In genomic region chr2:126361131-126361810, GRCm38 (mm10) we compare ENCODE assay signal across 12 mouse cellular contexts.
A peak's percentile ranks its signal among the peaks of the same experiment; 100 is the strongest.
DNase-seq lines count a peak whose midpoint lies in the region; ATAC-seq and TF ChIP-seq lines count a peak whose summit lies in the region.
"Had no signal": no experiment of that assay in that cellular context is flagged by ENCODE, and none has a peak within 500 bp of the region (broad histone marks: within the 10 kb centered on the region; RNA-seq: fewer than 3 reads in every experiment).

No protein-coding gene starts in this region.

- no peak for ATAC-seq in heart, embryonic 13.5 days (ENCODE audit: extremely low read depth, insufficient number of reproducible peaks, low FRiP score, low TSS enrichment)
- no peak for ATAC-seq in embryonic facial prominence, embryonic 11.5 days (replicated peaks; ENCODE audit: insufficient number of reproducible peaks, low FRiP score, low TSS enrichment, low read depth)
- no peak for ATAC-seq in limb, embryonic 14.5 days (ENCODE audit: low FRiP score, low read depth)

- intact Hi-C loops in heart, postnatal 36 days (cut with DNase I) = loop anchor here (5.0 to 10.0 kb wide), 3 partner anchors 109 to 699 kb away; no protein-coding TSS in a partner anchor
- intact Hi-C loops in left cerebral cortex, adult 2 months (cut with DNase I) = loop anchor here (5.0 kb wide), 2 partner anchors 354 to 699 kb away; no protein-coding TSS in a partner anchor

- H3K36me3 ChIP-seq in heart, embryonic 13.5 days = no peaks in the 10 kb centered on the region
- H3K36me3 ChIP-seq in ES-E14 (ENCODE audit: control insufficient read depth, insufficient read depth, low read length, poor library complexity, severe bottlenecking) = no peaks in the 10 kb centered on the region
- H3K36me3 ChIP-seq in embryonic facial prominence, embryonic 11.5 days (replicated peaks; ENCODE audit: control insufficient read depth, insufficient read depth, low read depth, low read length) = no peaks in the 10 kb centered on the region
- H3K36me3 ChIP-seq in limb, embryonic 14.5 days (ENCODE audit: control insufficient read depth, insufficient read depth, low read length) = no peaks in the 10 kb centered on the region

- no peak overlapping the region for H3K4me3 ChIP-seq in heart, embryonic 13.5 days
- no peak overlapping the region for H3K4me3 ChIP-seq in ES-E14 (ENCODE audit: insufficient read depth in 1 of 2, low read depth in 1 of 2, low read length in 2 of 2, poor library complexity in 1 of 2, severe bottlenecking in 1 of 2)
- no peak overlapping the region for H3K4me3 ChIP-seq in embryonic facial prominence, embryonic 11.5 days (ENCODE audit: low read depth, low read length)
- H3K4me3 ChIP-seq in limb, embryonic 14.5 days (replicated peaks; ENCODE audit: low read length) = no peak overlapping the region
- H3K4me3 ChIP-seq in left cerebral cortex, adult 2 months = no peak overlapping the region

- H3K4me1 ChIP-seq in heart, embryonic 13.5 days = peaks cover 28% of the 10 kb centered on the region
- H3K4me1 ChIP-seq in ES-E14 (ENCODE audit: control insufficient read depth in 2 of 2, insufficient read depth in 2 of 2, low read length in 2 of 2, poor library complexity in 1 of 2) = no peaks in the 10 kb centered on the region
- H3K4me1 ChIP-seq in embryonic facial prominence, embryonic 11.5 days (ENCODE audit: control insufficient read depth, insufficient read depth, low read length) = no peaks in the 10 kb centered on the region
- H3K4me1 ChIP-seq in limb, embryonic 14.5 days (ENCODE audit: control insufficient read depth, insufficient read depth, low read length) = no peaks in the 10 kb centered on the region

- in situ Hi-C loops in ES-E14 (cut with MboI; ENCODE audit: low sequenced_read_pairs in 2 of 2, unreplicated experiment in 2 of 2) = no loop called here

- no peak overlapping the region for H3K9ac ChIP-seq in heart, embryonic 13.5 days
- H3K9ac ChIP-seq in ES-E14 (ENCODE audit: insufficient read depth, low read depth, low read length, poor library complexity, severe bottlenecking) = no peak overlapping the region
- no peak overlapping the region for H3K9ac ChIP-seq in embryonic facial prominence, embryonic 11.5 days (replicated peaks; ENCODE audit: low read length)
- no peak overlapping the region for H3K9ac ChIP-seq in limb, embryonic 14.5 days (ENCODE audit: low read depth, low read length, severe bottlenecking)
- H3K9ac ChIP-seq: hindbrain, embryonic 14.5 days had no signal

- no peak for DNase-seq in heart, postnatal 36 days
- peak; percentile 46 for DNase-seq in ES-E14 (ENCODE audit: low read depth, low spot score)
- DNase-seq in embryonic facial prominence, embryonic 11.5 days (ENCODE audit: low spot score) = peak; percentile 30
- DNase-seq in limb, embryonic 14.5 days (ENCODE audit: low spot score) = no peak
- DNase-seq in layer of hippocampus, postnatal 10 days (ENCODE audit: low spot score in 2 of 2) = no peak
- no peak for DNase-seq in left cerebral cortex, adult 2 months (ENCODE audit: extremely low spot score in 1 of 2, low spot score in 2 of 2)
- DNase-seq in testis, postnatal 14 days (ENCODE audit: low spot score) = no peak
- DNase-seq: adrenal gland, adult 2 months; cerebellum, adult 18-20 months; right cerebral cortex, postnatal 4 days had no signal

- H3K9me3 ChIP-seq in heart, embryonic 13.5 days = no peaks in the 10 kb centered on the region
- no peaks in the 10 kb centered on the region for H3K9me3 ChIP-seq in ES-E14 (ENCODE audit: control insufficient read depth, insufficient read depth, low read depth, low read length)
- H3K9me3 ChIP-seq in embryonic facial prominence, embryonic 11.5 days (replicated peaks; ENCODE audit: control insufficient read depth, low read length) = no peaks in the 10 kb centered on the region
- no peaks in the 10 kb centered on the region for H3K9me3 ChIP-seq in limb, embryonic 14.5 days (ENCODE audit: control insufficient read depth, low read length)

- peak overlapping the region; percentile 41 for H3K27ac ChIP-seq in heart, embryonic 13.5 days (replicated peaks)
- H3K27ac ChIP-seq in ES-E14 (ENCODE audit: insufficient read depth, low read depth, low read length, poor library complexity, severe bottlenecking) = no peak overlapping the region; the same call in 1 of the 2 replicates
- H3K27ac ChIP-seq in embryonic facial prominence, embryonic 11.5 days (replicated peaks; ENCODE audit: low read depth, low read length) = no peak overlapping the region
- H3K27ac ChIP-seq in limb, embryonic 14.5 days (replicated peaks; ENCODE audit: low read depth, low read length) = 0 out of 2 replicates have a peak overlapping the region, but pooled peaks have one; percentile 15
- H3K27ac ChIP-seq in left cerebral cortex, adult 2 months = no peak overlapping the region
- H3K27ac ChIP-seq: hindbrain, embryonic 14.5 days had no signal

- WGBS in heart, embryonic 13.5 days = 64% methylated on average over 21 of the region's 21 CpGs
- WGBS in embryonic facial prominence, embryonic 11.5 days = 54% methylated on average over 21 of the region's 21 CpGs
- 63% methylated on average over 21 of the region's 21 CpGs for WGBS in limb, embryonic 14.5 days

- TF ChIP-seq CTCF in left cerebral cortex, adult 2 months (IDR thresholded peaks at IDR 0.05) = no peak

- no peaks in the 10 kb centered on the region for H3K27me3 ChIP-seq in heart, embryonic 13.5 days (replicated peaks)
- H3K27me3 ChIP-seq in embryonic facial prominence, embryonic 11.5 days (ENCODE audit: control insufficient read depth, insufficient read depth, low read length) = no peaks in the 10 kb centered on the region
- H3K27me3 ChIP-seq in limb, embryonic 14.5 days (ENCODE audit: control insufficient read depth, insufficient read depth, low read length) = no peaks in the 10 kb centered on the region

- H3K4me2 ChIP-seq in heart, embryonic 13.5 days = peak overlapping the region; percentile 25; the same call in 1 of the 2 replicates
- H3K4me2 ChIP-seq in embryonic facial prominence, embryonic 11.5 days (ENCODE audit: low read depth, low read length) = no peak overlapping the region
- H3K4me2 ChIP-seq in limb, embryonic 14.5 days (replicated peaks; ENCODE audit: low read depth, low read length, severe bottlenecking) = no peak overlapping the region
- H3K4me2 ChIP-seq: hindbrain, embryonic 14.5 days had no signal

- TF ChIP-seq POLR2A in limb, embryonic 14.5 days (IDR thresholded peaks at IDR 0.05; ENCODE audit: borderline replicate concordance, extremely low read depth, insufficient read depth, insufficient read length) = no peak

TF ChIP-seq in ES-E14, 5 proteins besides CTCF, POLR2A, EP300 and RAD21:
- no peak for TF ChIP-seq ZNF384 (IDR thresholded peaks at IDR 0.05; ENCODE audit: low read depth, low read length)
- TF ChIP-seq HCFC1 (IDR thresholded peaks at IDR 0.05; ENCODE audit: borderline replicate concordance, insufficient read depth, low read length) = no peak
- no peak for TF ChIP-seq ZC3H11A (IDR thresholded peaks at IDR 0.05; ENCODE audit: borderline replicate concordance, low read depth, low read length)
- no peak; the same call in 1 of the 2 replicates for TF ChIP-seq CHD2 (IDR thresholded peaks at IDR 0.05; ENCODE audit: low read depth, low read length)
- no peak for TF ChIP-seq MAFK (IDR thresholded peaks at IDR 0.05; ENCODE audit: insufficient read depth, low read depth, low read length)

Comparison
In these comparisons a context has a peak if more than half of its experiments do, and no peak if none do; other contexts are left out.
1. H3K27ac ChIP-seq: peak in heart, embryonic 13.5 days (single experiment) and limb, embryonic 14.5 days (single experiment); none in ES-E14 (single experiment), embryonic facial prominence, embryonic 11.5 days (single experiment) and left cerebral cortex, adult 2 months (single experiment).
2. DNase-seq: peak in ES-E14 (single experiment) and embryonic facial prominence, embryonic 11.5 days (single experiment); none in heart, postnatal 36 days (0 of 2), limb, embryonic 14.5 days (single experiment), layer of hippocampus, postnatal 10 days (0 of 2), left cerebral cortex, adult 2 months (0 of 2) and testis, postnatal 14 days (single experiment).